Mouse (Mus musculus) left cerebral cortex, postnatal 14 days (tissue): ENCODE measurements around the gene Fahd1. TPM values are rescaled to one million over a fixed set of nuclear protein-coding genes. Genes with fewer than 3 reads are reported as not detected.

Experiments used
- DNase-seq, 2 experiments: peaks; one replicate each; pipeline ENCODE4 v3.0.0; 2021 to 2022; ENCODE audit warnings: low spot score in 2 of 2, mixed read lengths in 1 of 2
- intact Hi-C: fragments of 180-260 bp; cut with DNase I; formaldehyde crosslinking; loops from one replicate; pipeline ENCODE4 v1.15.1; 2025
- total RNA-seq, 2 experiments: library from RNA; stranded (reverse); gene quantifications; 2 replicates each; pipeline ENCODE4 v1.2.3; 2021

The Fahd1 gene
- total RNA-seq, 2 experiments from 2014 or later, result 15.8 to 19.4 TPM

- intact Hi-C loops, result no loop called here
Observed at GRCm38 (mm10) chr17:24800524-24800923, 49.6 kb downstream of the Fahd1 start.

GRCm38 (mm10) chr17:24799476-24799875 is 50.7 kb downstream of the Fahd1 start:
- no peak for DNase-seq
- intact Hi-C loops, result no loop called here

More at GRCm38 (mm10) chr17:24800524-24800923, 49.6 kb downstream of the Fahd1 start:
- DNase-seq, result no peak

Other genes starting within 250 kb of the Fahd1 start
- 100 to 1,000 TPM; 122 to 130 TPM for gene Tsc2, start 217.7 kb downstream of the Fahd1 start, total RNA-seq
- gene Nthl1, start 217.7 kb downstream of the Fahd1 start, total RNA-seq, result 1 to 10 TPM; 4.4 to 5.0 TPM
- 10 to 100 TPM; 52.6 to 53.0 TPM for gene Slc9a3r2, start 200.0 kb downstream of the Fahd1 start, total RNA-seq
- gene Npw, start 191.9 kb downstream of the Fahd1 start, total RNA-seq, result 1 to 10 TPM in 1 of 2 experiments, under 1 TPM in 1; 0.95 to 1.4 TPM
- gene Zfp598, start 180.7 kb downstream of the Fahd1 start, total RNA-seq, result 10 to 100 TPM; 37.9 to 39.3 TPM
- gene Syngr3, start 160.4 kb downstream of the Fahd1 start, total RNA-seq, result 100 to 1,000 TPM; 228 to 245 TPM
- 10 to 100 TPM; 19.0 to 19.1 TPM for gene Gfer, start 154.2 kb downstream of the Fahd1 start, total RNA-seq
- gene Noxo1, start 154.1 kb downstream of the Fahd1 start, total RNA-seq, result 1 to 10 TPM; 2.5 to 3.6 TPM
- gene Tbl3, start 142.7 kb downstream of the Fahd1 start, total RNA-seq, result 10 to 100 TPM; 28.5 to 29.2 TPM
- gene Rnf151, start 132.3 kb downstream of the Fahd1 start, total RNA-seq, result not detected
- 100 to 1,000 TPM; 492 to 494 TPM for gene Rps2, start 132.2 kb downstream of the Fahd1 start, total RNA-seq
- gene Ndufb10, start 125.9 kb downstream of the Fahd1 start, total RNA-seq, result 100 to 1,000 TPM; 184 to 189 TPM
- under 1 TPM; 0.35 to 0.38 TPM for gene Rpl3l, start 122.5 kb downstream of the Fahd1 start, total RNA-seq
- 10 to 100 TPM; 38.4 to 38.7 TPM for gene Msrb1, start 113.7 kb downstream of the Fahd1 start, total RNA-seq
- under 1 TPM; 0.31 to 0.59 TPM for gene Hs3st6, start 97.4 kb downstream of the Fahd1 start, total RNA-seq
- gene Meiob, start 46.1 kb downstream of the Fahd1 start, total RNA-seq, result not detected
- 100 to 1,000 TPM; 120 to 135 TPM for gene Hagh, start 10.2 kb downstream of the Fahd1 start, total RNA-seq
- not detected for gene Igfals, start 15.6 kb upstream of the Fahd1 start, total RNA-seq
- gene Nubp2, start 36.0 kb upstream of the Fahd1 start, total RNA-seq, result 10 to 100 TPM; 35.7 to 37.4 TPM
- gene Spsb3, start 36.3 kb upstream of the Fahd1 start, total RNA-seq, result 10 to 100 TPM; 53.5 to 55.5 TPM
- 10 to 100 TPM; 58.1 to 61.6 TPM for gene Eme2, start 44.7 kb upstream of the Fahd1 start, total RNA-seq
- gene Mrps34, start 44.8 kb upstream of the Fahd1 start, total RNA-seq, result 10 to 100 TPM; 67.5 to 73.1 TPM
- 10 to 100 TPM; 40.3 to 44.6 TPM for gene Nme3, start 46.1 kb upstream of the Fahd1 start, total RNA-seq
- gene Mapk8ip3, start 86.6 kb upstream of the Fahd1 start, total RNA-seq, result 100 to 1,000 TPM; 315 to 321 TPM
- gene Jpt2, start 110.3 kb upstream of the Fahd1 start, total RNA-seq, result 10 to 100 TPM in 1 of 2 experiments, 1 to 10 TPM in 1; 5.3 to 10.4 TPM
- gene Cramp1l, start 165.4 kb upstream of the Fahd1 start, total RNA-seq, result 10 to 100 TPM; 26.0 to 27.9 TPM
- gene Ift140, start 165.7 kb upstream of the Fahd1 start, total RNA-seq, result 10 to 100 TPM; 19.8 to 22.9 TPM
- 10 to 100 TPM in 1 of 2 experiments, 1 to 10 TPM in 1; 9.5 to 11.9 TPM for gene Tmem204, start 233.2 kb upstream of the Fahd1 start, total RNA-seq